Mouse (Mus musculus): ENCODE measurements around the gene Tmem131.
A peak's percentile ranks its signal among the peaks of the same experiment; 100 is the strongest.

- TF ChIP-seq CTCF (IDR thresholded peaks at IDR 0.05; ENCODE audit: low read depth) (peak; percentile 34; the same call in 1 of the 2 replicates), EP300 (optimal IDR thresholded peaks at IDR 0.05) (no peak)
Measured at GRCm38 (mm10) chr1:36874874-36875561, 68.4 kb downstream of the Tmem131 start.

All from stomach, postnatal 0 days (tissue).